ENCODE assay signal across 7 mouse cellular contexts in genomic region chr3:68713550-68713949, GRCm38 (mm10). TPM values are rescaled to one million over a fixed set of nuclear protein-coding genes. Genes with fewer than 3 reads are reported as not detected.
DNase-seq lines count a peak whose midpoint lies in the region; ATAC-seq and TF ChIP-seq lines count a peak whose summit lies in the region.

No protein-coding gene starts in this region.

- peak overlapping the region; percentile 43 for H3K4me2 ChIP-seq in intestine, postnatal 0 days (replicated peaks; ENCODE audit: low read depth)
- H3K4me2 ChIP-seq in liver, embryonic 14.5 days (ENCODE audit: low read depth): peak overlapping the region; percentile 43

- TF ChIP-seq EP300 in liver, embryonic 14.5 days (IDR thresholded peaks at IDR 0.05; ENCODE audit: low read depth): no peak

- H3K4me1 ChIP-seq in intestine, postnatal 0 days (replicated peaks; ENCODE audit: control insufficient read depth, insufficient read depth, low read length): no peaks in the 10 kb centered on the region
- 0 out of 4 replicates have a peak, but pooled peaks cover 0 to 3% of the 10 kb centered on the region in 2 experiments for H3K4me1 ChIP-seq in liver, embryonic 14.5 days (replicated peaks; ENCODE audit: control insufficient read depth in 2 of 2, insufficient read depth in 2 of 2, low read length in 1 of 2)

- peak; percentile 62 for DNase-seq in CD4-positive helper T cell, adult 2 months (ENCODE audit: low read depth, low spot score)
- DNase-seq in ES-CJ7 (ENCODE audit: low read depth, low spot score): peak; percentile 66
- peak; percentile 54 for DNase-seq in cerebellum, adult 8-10 months
- DNase-seq in frontal cortex, postnatal 36 days (ENCODE audit: low spot score in 2 of 2): peak; percentile 52 to 65
- DNase-seq in liver, embryonic 14.5 days (ENCODE audit: low read depth in 3 of 3, low spot score in 3 of 3): peak in 1 of 3 experiments; percentile 19
- peak; percentile 70 for DNase-seq in retina, postnatal 1 day

- H3K27me3 ChIP-seq in intestine, postnatal 0 days (replicated peaks; ENCODE audit: control insufficient read depth, insufficient read depth, low read length): no peaks in the 10 kb centered on the region
- no peaks in the 10 kb centered on the region for H3K27me3 ChIP-seq in liver, embryonic 14.5 days (ENCODE audit: control insufficient read depth, insufficient read depth, low read length)

- H3K36me3 ChIP-seq in intestine, postnatal 0 days (ENCODE audit: control insufficient read depth, insufficient read depth): no peaks in the 10 kb centered on the region
- no peaks in the 10 kb centered on the region for H3K36me3 ChIP-seq in liver, embryonic 14.5 days (replicated peaks; ENCODE audit: control insufficient read depth, insufficient read depth, low read depth)

- WGBS in intestine, postnatal 0 days: 7% methylated on average over 7 of the region's 7 CpGs
- 6% methylated on average over 7 of the region's 7 CpGs for WGBS in liver, embryonic 14.5 days (ENCODE audit: insufficient replicate concordance)

- H3K4me3 ChIP-seq in intestine, postnatal 0 days (ENCODE audit: low read depth, low read length): 0 out of 2 replicates have a peak overlapping the region, but pooled peaks have one; percentile 14
- H3K4me3 ChIP-seq in liver, embryonic 14.5 days (ENCODE audit: insufficient read depth in 1 of 2, low read depth in 2 of 2, low read length in 2 of 2): peak overlapping the region in 1 of 2 experiments; percentile 54; a peak in 2 of 4 replicates

- no peaks in the 10 kb centered on the region for H3K9me3 ChIP-seq in intestine, postnatal 0 days (ENCODE audit: control insufficient read depth)
- no peaks in the 10 kb centered on the region for H3K9me3 ChIP-seq in liver, embryonic 14.5 days (ENCODE audit: control insufficient read depth, low read length)

- ATAC-seq in intestine, postnatal 0 days: no peak
- no peak for ATAC-seq in liver, embryonic 14.5 days (ENCODE audit: insufficient read depth)

- H3K27ac ChIP-seq in intestine, postnatal 0 days (ENCODE audit: low read depth, low read length): no peak overlapping the region
- no peak overlapping the region for H3K27ac ChIP-seq in liver, embryonic 14.5 days

- TF ChIP-seq CTCF in intestine, postnatal 0 days (IDR thresholded peaks at IDR 0.05; ENCODE audit: low read depth): peak; percentile 89
- peak; percentile 76 for TF ChIP-seq CTCF in liver, embryonic 14.5 days (IDR thresholded peaks at IDR 0.05; ENCODE audit: low read depth)

- H3K9ac ChIP-seq in intestine, postnatal 0 days (ENCODE audit: low read depth, low read length): 0 out of 2 replicates have a peak overlapping the region, but pooled peaks have one; percentile 31
- no peak overlapping the region for H3K9ac ChIP-seq in liver, embryonic 14.5 days (replicated peaks)

RNA-seq across cellular contexts. Expression of gene Il12a, which starts 23.1 kb away (rescaled TPM):
- polyA plus RNA-seq in intestine, postnatal 0 days (2015; fragmentation: Nextera tagmentation; extraction: Ambion mirVana): not detected in 2 replicates
- polyA plus RNA-seq in liver, embryonic 14.5 days (2012; rRNA removed): 1.9 and 2.3 TPM in 2 replicates
- 1.8 and 1.9 TPM in 2 replicates for polyA plus RNA-seq in liver, embryonic 14.5 days (2014; fragmentation: Nextera tagmentation; extraction: Ambion mirVana)
